Mouse (Mus musculus): Measurements from ENCODE around the gene Med18.

GRCm38 (mm10) chr4:132473411-132473810 is 9.7 kb upstream of the Med18 start:
- TF ChIP-seq EP300 (IDR thresholded peaks at IDR 0.05; ENCODE audit: low read depth) (no peak), CTCF (IDR thresholded peaks at IDR 0.05; ENCODE audit: low read depth) (no peak)

All from heart, postnatal 0 days (tissue).